Mouse (Mus musculus) layer of hippocampus, adult 11-12 months (tissue): ENCODE measurements around the gene Dnm2.

Experiments
- DNase-seq: peaks from one replicate; pipeline ENCODE4 v3.0.0; 2022; ENCODE audit warnings: low spot score

The Dnm2 gene

GRCm38 (mm10) chr9:21546789-21547074 is 122.0 kb downstream of the Dnm2 start, which contains the start of gene Carm1:
TSS of gene Carm1 (plus strand) at chr9:21546894.
- no peak for DNase-seq

DNA sequence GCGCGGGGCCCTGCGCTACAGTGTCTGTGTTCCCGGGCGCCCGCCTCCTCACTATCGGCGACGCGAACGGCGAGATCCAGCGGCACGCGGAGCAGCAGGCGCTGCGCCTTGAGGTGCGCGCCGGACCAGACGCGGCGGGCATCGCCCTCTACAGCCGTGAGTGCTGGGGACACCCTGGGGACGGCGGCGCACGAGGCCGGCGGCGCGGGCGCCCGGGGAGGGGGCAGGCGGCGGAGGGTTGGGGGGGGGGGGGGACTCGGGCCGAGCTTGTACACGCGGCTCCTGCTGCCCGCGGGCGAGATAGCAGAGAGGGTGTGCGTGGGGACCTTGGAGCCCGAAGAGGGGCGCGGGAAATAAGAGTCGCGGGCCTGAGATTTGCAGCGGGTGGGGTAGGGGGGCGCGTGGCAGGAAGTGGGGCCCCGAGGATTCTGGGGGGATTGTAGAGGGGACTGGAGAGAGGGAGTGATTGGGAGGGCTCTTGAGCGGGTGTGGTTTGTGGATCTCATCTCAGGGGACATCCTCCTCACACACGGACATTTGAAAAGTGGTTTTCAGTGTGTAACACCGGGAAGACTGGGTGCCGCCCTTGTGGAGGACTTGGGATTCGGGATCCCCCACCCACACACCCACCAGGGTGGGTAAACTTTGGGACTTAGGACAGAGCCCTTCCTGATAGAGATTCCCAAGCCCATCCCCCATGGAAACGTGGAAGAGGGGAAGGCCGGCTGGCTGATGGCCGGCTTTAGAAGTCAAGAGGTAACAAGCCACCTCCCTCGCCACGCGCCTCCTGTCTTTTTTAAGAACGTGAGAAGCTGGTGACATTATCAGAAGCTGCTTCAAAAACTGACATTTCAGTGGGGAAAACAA is 122.6 kb downstream of the Dnm2 start:
- DNase-seq, result peak; percentile 65

GRCm38 (mm10) chr9:21551049-21551448 is 126.3 kb downstream of the Dnm2 start:
- DNase-seq, result no peak

GRCm38 (mm10) chr9:21553607-21554273 is 129.0 kb downstream of the Dnm2 start:
- no peak for DNase-seq

DNA sequence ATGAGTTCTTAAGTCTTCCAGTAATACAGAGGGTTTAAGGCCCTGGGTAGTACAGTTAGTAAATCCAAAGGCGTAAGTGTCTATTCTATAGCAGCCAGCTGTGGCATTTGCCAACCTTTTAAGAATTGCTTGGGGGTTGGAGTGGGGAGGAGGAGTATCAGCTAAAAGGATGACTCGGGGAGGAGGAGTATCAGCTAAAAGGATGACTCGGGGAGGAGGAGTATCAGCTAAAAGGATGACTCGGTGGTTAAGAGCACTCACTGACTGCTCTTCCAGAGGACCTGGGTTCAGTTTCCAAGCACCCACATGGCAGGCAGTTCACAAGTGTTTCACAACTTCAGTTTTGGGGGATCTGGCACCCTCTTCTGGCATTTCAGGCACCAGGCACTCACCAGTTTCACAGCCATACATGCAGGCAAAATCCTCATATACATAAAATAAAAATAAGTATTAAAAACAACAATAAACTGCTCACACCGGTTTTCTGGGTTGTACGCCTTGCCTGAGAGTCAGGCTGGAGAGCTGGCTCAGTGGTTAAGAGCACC is 130.6 kb downstream of the Dnm2 start:
- DNase-seq, result no peak

DNA sequence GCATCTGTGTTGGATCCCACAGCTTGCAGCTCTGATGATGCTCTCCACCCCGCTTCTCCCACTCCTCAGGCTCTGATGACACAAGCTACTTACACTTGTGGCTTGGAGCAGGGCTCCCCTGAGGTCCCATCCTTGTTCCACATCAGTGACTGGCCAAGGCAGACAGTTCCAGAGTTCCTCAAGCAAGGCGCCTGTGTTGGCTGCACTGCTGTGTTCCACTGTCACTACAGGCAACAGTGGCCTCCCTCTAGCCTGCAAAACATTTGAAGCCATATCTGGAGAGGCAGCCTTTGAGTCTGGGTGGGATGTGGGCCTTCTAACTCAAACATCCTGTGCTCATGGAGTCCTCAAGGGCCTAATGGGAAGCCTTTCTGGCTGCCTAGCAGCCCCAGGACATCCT is 132.3 kb downstream of the Dnm2 start:
- no peak for DNase-seq
